Mouse (Mus musculus) liver, embryonic 15.5 days (tissue): Measurements from ENCODE around the gene Zfp827. TPM values are rescaled to one million over a fixed set of nuclear protein-coding genes. Genes with fewer than 3 reads are reported as not detected.

Source experiments
- ATAC-seq: fragments of 200-750 bp; cut with Nextera tagmentation; 2 replicates; pipeline ENCODE4 v1.8.0; 2017; ENCODE audit warnings: moderate number of reproducible peaks, mild to moderate bottlenecking, moderate library complexity; ENCODE audit not compliant: insufficient read depth
- H3K27ac ChIP-seq: fragments of 300-500 bp; sonication (generic); replicated peaks from 2 replicates; pipeline ENCODE4 v1.5.1; 2015; ENCODE audit warnings: mild to moderate bottlenecking, inconsistent platforms
- H3K27me3 ChIP-seq: fragments of 300-500 bp; sonication (generic); 2 replicates; pipeline ENCODE4 v1.6.1; 2015; ENCODE audit warnings: mild to moderate bottlenecking, inconsistent platforms
- H3K36me3 ChIP-seq: fragments of 300-500 bp; sonication (generic); replicated peaks from 2 replicates; pipeline ENCODE4 v1.6.1; 2015; ENCODE audit warnings: moderate library complexity, mild to moderate bottlenecking, inconsistent platforms
- H3K4me1 ChIP-seq: fragments of 300-500 bp; sonication (generic); replicated peaks from 2 replicates; pipeline ENCODE4 v1.6.1; 2015; ENCODE audit warnings: inconsistent platforms
- H3K4me2 ChIP-seq: fragments of 300-500 bp; sonication (generic); 2 replicates; pipeline ENCODE4 v1.6.1; 2015; ENCODE audit warnings: moderate library complexity, mild to moderate bottlenecking, inconsistent platforms
- H3K4me3 ChIP-seq: fragments of 300-500 bp; sonication (generic); replicated peaks from 2 replicates; pipeline ENCODE4 v1.5.1; 2015; ENCODE audit warnings: mild to moderate bottlenecking, inconsistent platforms
- H3K9ac ChIP-seq: fragments of 300-500 bp; sonication (generic); 2 replicates; pipeline ENCODE4 v1.6.1; 2015; ENCODE audit warnings: moderate library complexity, mild to moderate bottlenecking, inconsistent platforms
- H3K9me3 ChIP-seq: fragments of 300-500 bp; sonication (generic); replicated peaks from 2 replicates; pipeline ENCODE4 v1.6.1; 2016; ENCODE audit warnings: inconsistent platforms
- WGBS: fragments of 180-500 bp; shearing (Covaris S2); methylation state at CpG from one replicate; pipeline ENCODE4 v1.1.7; 2015; ENCODE audit warnings: mixed read lengths; ENCODE audit not compliant: insufficient replicate concordance; 5-methylcytosine and 5-hydroxymethylcytosine counted together
- polyA plus RNA-seq: library from polyadenylated mRNA; unstranded; fragments of >200 nt; fragmentation: Nextera tagmentation; extraction: Ambion mirVana; gene quantifications from 2 replicates; pipeline ENCODE4 v1.2.1, GENCODE M21; 2015

The Zfp827 gene
- polyA plus RNA-seq, 1 experiment from 2014 or later, result 0.47 TPM

- WGBS, result 17% methylated on average over 7 of the region's 7 CpGs
Observed at GRCm38 (mm10) chr8:79225586-79225985, 197.3 kb downstream of the Zfp827 start.

GRCm38 (mm10) chr8:79226046-79226445, 197.8 kb downstream of the Zfp827 start:
- H3K27ac ChIP-seq, result no peak overlapping the region
- no peak for ATAC-seq
- H3K27me3 ChIP-seq, result no peaks in the 10 kb centered on the region
- H3K4me3 ChIP-seq, result no peak overlapping the region
- H3K9me3 ChIP-seq, result no peaks in the 10 kb centered on the region
- no peaks in the 10 kb centered on the region for H3K36me3 ChIP-seq
- no peaks in the 10 kb centered on the region for H3K4me1 ChIP-seq
- WGBS, result 38% methylated on average over 3 of the region's 3 CpGs
- no peak overlapping the region for H3K9ac ChIP-seq
- H3K4me2 ChIP-seq, result no peak overlapping the region

More at GRCm38 (mm10) chr8:79225586-79225985, 197.3 kb downstream of the Zfp827 start:
- Histone ChIP-seq H3K4me1 (no peaks in the 10 kb centered on the region), H3K4me3 (no peak overlapping the region), H3K27ac (no peak overlapping the region), H3K9me3 (no peaks in the 10 kb centered on the region), H3K36me3 (no peaks in the 10 kb centered on the region), H3K27me3 (no peaks in the 10 kb centered on the region), H3K4me2 (no peak overlapping the region), H3K9ac (no peak overlapping the region)
- no peak for ATAC-seq

- WGBS, result 55% methylated on average over 4 of the region's 4 CpGs
- H3K9me3 ChIP-seq, result no peaks in the 10 kb centered on the region
- no peak for ATAC-seq
- no peak overlapping the region for H3K4me3 ChIP-seq
- H3K4me1 ChIP-seq, result no peaks in the 10 kb centered on the region
- H3K4me2 ChIP-seq, result no peak overlapping the region
- no peak overlapping the region for H3K9ac ChIP-seq
- H3K27me3 ChIP-seq, result no peaks in the 10 kb centered on the region
- H3K36me3 ChIP-seq, result no peaks in the 10 kb centered on the region
- H3K27ac ChIP-seq, result no peak overlapping the region
Observed at GRCm38 (mm10) chr8:79227194-79227593, 199.0 kb downstream of the Zfp827 start.

- 63% methylated on average over 3 of the region's 3 CpGs for WGBS
- no peak for ATAC-seq
- Histone ChIP-seq H3K27ac (no peak overlapping the region), H3K9me3 (no peaks in the 10 kb centered on the region), H3K4me1 (no peaks in the 10 kb centered on the region), H3K27me3 (no peaks in the 10 kb centered on the region), H3K4me3 (no peak overlapping the region), H3K36me3 (no peaks in the 10 kb centered on the region), H3K9ac (no peak overlapping the region), H3K4me2 (no peak overlapping the region)
Observed at GRCm38 (mm10) chr8:79227916-79228315, 199.7 kb downstream of the Zfp827 start.

- WGBS, result 74% methylated on average over 8 of the region's 8 CpGs
- Histone ChIP-seq H3K9me3 (no peaks in the 10 kb centered on the region), H3K27me3 (no peaks in the 10 kb centered on the region), H3K4me1 (no peaks in the 10 kb centered on the region), H3K27ac (no peak overlapping the region), H3K36me3 (no peaks in the 10 kb centered on the region), H3K4me3 (no peak overlapping the region), H3K9ac (no peak overlapping the region), H3K4me2 (no peak overlapping the region)
- ATAC-seq, result no peak
Observed at GRCm38 (mm10) chr8:79229266-79229888, 201.1 kb downstream of the Zfp827 start.

GRCm38 (mm10) chr8:79239320-79239719, 211.1 kb downstream of the Zfp827 start:
- no peaks in the 10 kb centered on the region for H3K27me3 ChIP-seq
- no peak overlapping the region for H3K9ac ChIP-seq
- no peak overlapping the region for H3K4me2 ChIP-seq
- H3K4me1 ChIP-seq, result no peaks in the 10 kb centered on the region
- 23% methylated on average over 3 of the region's 3 CpGs for WGBS
- ATAC-seq, result no peak
- H3K36me3 ChIP-seq, result no peaks in the 10 kb centered on the region
- no peaks in the 10 kb centered on the region for H3K9me3 ChIP-seq
- no peak overlapping the region for H3K4me3 ChIP-seq
- no peak overlapping the region for H3K27ac ChIP-seq

GRCm38 (mm10) chr8:79239996-79240395, 211.8 kb downstream of the Zfp827 start:
- 68% methylated on average over 7 of the region's 7 CpGs for WGBS
- H3K36me3 ChIP-seq, result no peaks in the 10 kb centered on the region
- ATAC-seq, result no peak

More at GRCm38 (mm10) chr8:79239996-79240395, 211.8 kb downstream of the Zfp827 start:
- H3K4me1 ChIP-seq, result no peaks in the 10 kb centered on the region
- H3K4me2 ChIP-seq, result no peak overlapping the region
- no peak overlapping the region for H3K9ac ChIP-seq
- H3K4me3 ChIP-seq, result no peak overlapping the region
- no peaks in the 10 kb centered on the region for H3K9me3 ChIP-seq
- no peak overlapping the region for H3K27ac ChIP-seq
- no peaks in the 10 kb centered on the region for H3K27me3 ChIP-seq

Other genes with a start within 250 kb of the Zfp827 start
- 80.6 and 90.2 TPM in 2 replicates for gene Lsm6, start 207.3 kb upstream of the Zfp827 start, polyA plus RNA-seq
- gene 1700011L22Rik, start 220.1 kb downstream of the Zfp827 start, polyA plus RNA-seq, result not detected in 2 replicates